Mouse (Mus musculus): ENCODE measurements around the gene Cnksr3.
A peak's percentile ranks its signal among the peaks of the same experiment; 100 is the strongest.

The Cnksr3 gene

GRCm38 (mm10) chr10:7076662-7077211 lies 135.3 kb downstream of the Cnksr3 start:
- DNase-seq (ENCODE audit: low spot score), result peak; percentile 19

GRCm38 (mm10) chr10:7076201-7076600 lies 135.8 kb downstream of the Cnksr3 start:
- peak; percentile 50 for DNase-seq (ENCODE audit: low spot score)

GRCm38 (mm10) chr10:7075661-7076060 lies 136.4 kb downstream of the Cnksr3 start:
- DNase-seq (ENCODE audit: low spot score), result no peak

- DNase-seq (ENCODE audit: low spot score), result no peak
Measured at GRCm38 (mm10) chr10:7074231-7074630, 137.8 kb downstream of the Cnksr3 start.

- no peak for DNase-seq (ENCODE audit: low spot score)
Measured at GRCm38 (mm10) chr10:7070924-7071323, 141.1 kb downstream of the Cnksr3 start.

- no peak for DNase-seq (ENCODE audit: low spot score)
Measured at GRCm38 (mm10) chr10:7070100-7070835, 141.8 kb downstream of the Cnksr3 start.

- no peak for DNase-seq (ENCODE audit: low spot score)
Measured at GRCm38 (mm10) chr10:7069090-7069489, 142.9 kb downstream of the Cnksr3 start.

Measured in yolk sac, embryonic 10.5 days (tissue).